13 mouse cellular contexts compared by ENCODE assay signal in the genomic region with DNA sequence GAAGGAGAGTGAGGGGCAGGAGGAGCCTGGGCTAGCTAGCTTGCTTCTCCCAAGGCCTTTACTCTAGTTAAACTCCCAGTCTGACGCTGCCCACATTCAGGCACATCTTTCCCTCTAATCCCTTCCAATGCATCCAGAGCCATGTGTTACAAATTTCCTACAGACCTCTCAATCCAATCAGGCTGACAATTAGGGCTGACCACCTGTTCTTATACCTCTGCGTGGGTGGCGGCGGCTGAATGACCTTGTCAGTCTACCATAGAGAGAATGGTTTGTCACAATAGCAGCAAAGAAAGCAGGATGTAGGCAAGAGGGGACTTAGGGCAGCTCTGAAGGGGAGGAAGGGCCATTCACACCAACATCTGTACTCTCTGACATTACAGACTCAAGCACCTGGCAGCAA. TPM values are rescaled to one million over a fixed set of nuclear protein-coding genes. Genes with fewer than 3 reads are reported as not detected.
DNase-seq lines count a peak whose midpoint lies in the region; ATAC-seq lines count a peak whose summit lies in the region.
"Had no signal": no experiment of that assay in that cellular context is flagged by ENCODE, and none has a peak within 500 bp of the region (broad histone marks: within the 10 kb centered on the region; RNA-seq: fewer than 3 reads in every experiment).

No protein-coding gene starts in this region.

- no peaks in the 10 kb centered on the region for H3K9me3 ChIP-seq in heart, embryonic 12.5 days (replicated peaks)
- H3K9me3 ChIP-seq in megakaryocyte, embryonic 14.5 days, result no peaks in the 10 kb centered on the region
- H3K9me3 ChIP-seq in embryonic facial prominence, embryonic 11.5 days (replicated peaks; ENCODE audit: control insufficient read depth, low read length), result no peaks in the 10 kb centered on the region
- H3K9me3 ChIP-seq in midbrain, embryonic 11.5 days (ENCODE audit: control insufficient read depth, low read length), result no peaks in the 10 kb centered on the region
- H3K9me3 ChIP-seq in forebrain, embryonic 11.5 days (ENCODE audit: control insufficient read depth, low read length), result no peaks in the 10 kb centered on the region

- 76% methylated on average over 4 of the region's 4 CpGs for WGBS in heart, embryonic 12.5 days
- 50% methylated on average over 4 of the region's 4 CpGs for WGBS in embryonic facial prominence, embryonic 11.5 days
- 70% methylated on average over 4 of the region's 4 CpGs for WGBS in midbrain, embryonic 11.5 days
- WGBS in forebrain, embryonic 11.5 days, result 54% methylated on average over 4 of the region's 4 CpGs

- no peak overlapping the region for H3K9ac ChIP-seq in heart, embryonic 12.5 days
- H3K9ac ChIP-seq in embryonic facial prominence, embryonic 11.5 days (replicated peaks; ENCODE audit: low read length), result no peak overlapping the region
- no peak overlapping the region for H3K9ac ChIP-seq in midbrain, embryonic 11.5 days (ENCODE audit: low read length)
- no peak overlapping the region for H3K9ac ChIP-seq in forebrain, embryonic 11.5 days (ENCODE audit: low read length)

- no peak for ATAC-seq in heart, embryonic 12.5 days (ENCODE audit: insufficient number of reproducible peaks, low FRiP score)
- ATAC-seq in megakaryocyte, adult 5-6 weeks (ENCODE audit: poor library complexity, severe bottlenecking), result no peak
- no peak for ATAC-seq in embryonic facial prominence, embryonic 11.5 days (replicated peaks; ENCODE audit: insufficient number of reproducible peaks, low FRiP score, low TSS enrichment, low read depth)
- no peak for ATAC-seq in midbrain, embryonic 11.5 days (ENCODE audit: low FRiP score)
- ATAC-seq in forebrain, embryonic 11.5 days (replicated peaks; ENCODE audit: low FRiP score), result no peak
- ATAC-seq: activated CD4-positive, CD25-positive, alpha-beta regulatory T cell, adult 4 months had no signal

- H3K36me3 ChIP-seq in heart, embryonic 12.5 days, result peaks cover 48% of the 10 kb centered on the region
- H3K36me3 ChIP-seq in megakaryocyte, embryonic 14.5 days (replicated peaks; ENCODE audit: low read length), result peaks cover 78% of the 10 kb centered on the region
- no peaks in the 10 kb centered on the region for H3K36me3 ChIP-seq in embryonic facial prominence, embryonic 11.5 days (replicated peaks; ENCODE audit: control insufficient read depth, insufficient read depth, low read depth, low read length)
- H3K36me3 ChIP-seq in midbrain, embryonic 11.5 days (ENCODE audit: control insufficient read depth, insufficient read depth, low read length), result no peaks in the 10 kb centered on the region
- no peaks in the 10 kb centered on the region for H3K36me3 ChIP-seq in forebrain, embryonic 11.5 days (ENCODE audit: control insufficient read depth, insufficient read depth, low read length)

- intact Hi-C loops in heart, postnatal 14 days (cut with DNase I), result no loop called here

- H3K4me1 ChIP-seq in heart, embryonic 12.5 days (replicated peaks), result peaks cover 27% of the 10 kb centered on the region
- peaks cover 49% of the 10 kb centered on the region for H3K4me1 ChIP-seq in megakaryocyte, embryonic 14.5 days
- H3K4me1 ChIP-seq in embryonic facial prominence, embryonic 11.5 days (ENCODE audit: control insufficient read depth, insufficient read depth, low read length), result no peaks in the 10 kb centered on the region
- no peaks in the 10 kb centered on the region; the same call in 1 of the 2 replicates for H3K4me1 ChIP-seq in midbrain, embryonic 11.5 days (ENCODE audit: control insufficient read depth, insufficient read depth, low read length)
- no peaks in the 10 kb centered on the region for H3K4me1 ChIP-seq in forebrain, embryonic 11.5 days (replicated peaks; ENCODE audit: control insufficient read depth, insufficient read depth, low read length)

- H3K27ac ChIP-seq in heart, embryonic 12.5 days (ENCODE audit: poor library complexity, severe bottlenecking), result peak overlapping the region; percentile 13
- H3K27ac ChIP-seq in embryonic facial prominence, embryonic 11.5 days (replicated peaks; ENCODE audit: low read depth, low read length), result no peak overlapping the region
- H3K27ac ChIP-seq in midbrain, embryonic 11.5 days (ENCODE audit: low read depth, low read length), result no peak overlapping the region
- H3K27ac ChIP-seq in forebrain, embryonic 11.5 days (ENCODE audit: low read depth, low read length), result no peak overlapping the region

- H3K27me3 ChIP-seq in heart, embryonic 12.5 days (replicated peaks), result no peaks in the 10 kb centered on the region
- H3K27me3 ChIP-seq in megakaryocyte, embryonic 14.5 days (replicated peaks), result no peaks in the 10 kb centered on the region
- H3K27me3 ChIP-seq in embryonic facial prominence, embryonic 11.5 days (ENCODE audit: control insufficient read depth, insufficient read depth, low read length), result no peaks in the 10 kb centered on the region
- no peaks in the 10 kb centered on the region for H3K27me3 ChIP-seq in midbrain, embryonic 11.5 days (ENCODE audit: control insufficient read depth, insufficient read depth, low read length)
- peaks cover 2% of the 10 kb centered on the region; the same call in 1 of the 2 replicates for H3K27me3 ChIP-seq in forebrain, embryonic 11.5 days (ENCODE audit: control insufficient read depth, insufficient read depth, low read length)

- DNase-seq in heart, postnatal 14 days, result no peak
- DNase-seq in embryonic facial prominence, embryonic 11.5 days (ENCODE audit: low spot score), result peak; percentile 29
- no peak for DNase-seq in midbrain, embryonic 11.5 days (ENCODE audit: low spot score, missing footprints)
- DNase-seq in forebrain, embryonic 11.5 days (ENCODE audit: low spot score), result no peak
- DNase-seq: cerebellum, postnatal 36 days; heart, adult 18-20 months; kidney, postnatal 25 days; layer of hippocampus, postnatal 36 days; lung, adult 18-20 months had no signal

- no peak overlapping the region for H3K4me2 ChIP-seq in heart, embryonic 12.5 days
- H3K4me2 ChIP-seq in embryonic facial prominence, embryonic 11.5 days (ENCODE audit: low read depth, low read length), result no peak overlapping the region
- no peak overlapping the region for H3K4me2 ChIP-seq in midbrain, embryonic 11.5 days
- H3K4me2 ChIP-seq in forebrain, embryonic 11.5 days (ENCODE audit: low read depth, low read length, severe bottlenecking), result no peak overlapping the region

- H3K4me3 ChIP-seq in heart, embryonic 12.5 days, result no peak overlapping the region
- peak overlapping the region; percentile 13 for H3K4me3 ChIP-seq in megakaryocyte, embryonic 14.5 days (replicated peaks)
- H3K4me3 ChIP-seq in embryonic facial prominence, embryonic 11.5 days (ENCODE audit: low read depth, low read length), result no peak overlapping the region
- H3K4me3 ChIP-seq in midbrain, embryonic 11.5 days (ENCODE audit: low read depth, low read length), result no peak overlapping the region
- no peak overlapping the region for H3K4me3 ChIP-seq in forebrain, embryonic 11.5 days (ENCODE audit: low read depth, low read length)

RNA-seq across cellular contexts. Expression of gene Rasa2, which starts 59.0 kb away (rescaled TPM):
- 16.1 and 17.6 TPM in 2 replicates for polyA plus RNA-seq in heart, embryonic 12.5 days (2016; fragmentation: Nextera tagmentation; extraction: Ambion mirVana)
- total RNA-seq in heart, postnatal 14 days (2021), result 1 to 10 TPM; 8.5 to 8.9 TPM
- polyA plus RNA-seq in megakaryocyte, embryonic 14.5 days (2012; ENCODE audit: insufficient read depth, low replicate concordance), result 0.38 TPM in 1 of 2 replicates, not detected in the other
- 14.5 and 16.9 TPM in 2 replicates for total RNA-seq in megakaryocyte, adult 5-6 weeks (2015)
- 12.2 and 15.2 TPM in 2 replicates for total RNA-seq in megakaryocyte, adult 5-6 weeks (2017)
- 17.2 and 18.3 TPM in 2 replicates for polyA plus RNA-seq in embryonic facial prominence, embryonic 11.5 days (2014; fragmentation: Nextera tagmentation; extraction: Ambion mirVana)
- 14.0 and 15.1 TPM in 2 replicates for polyA plus RNA-seq in midbrain, embryonic 11.5 days (2014; fragmentation: Nextera tagmentation; extraction: Ambion mirVana)
- polyA plus RNA-seq in forebrain, embryonic 11.5 days (2014; fragmentation: Nextera tagmentation; extraction: Ambion mirVana), result 15.8 and 16.9 TPM in 2 replicates

Comparison
In these comparisons a context has a peak if more than half of its experiments do, and no peak if none do; other contexts are left out.
1. RNA of gene Rasa2, which starts 59.0 kb away (polyA plus RNA-seq): 17.2 to 18.3 TPM in embryonic facial prominence, embryonic 11.5 days, 16.1 to 17.6 TPM in heart, embryonic 12.5 days, 15.8 to 16.9 TPM in forebrain, embryonic 11.5 days and 14.0 to 15.1 TPM in midbrain, embryonic 11.5 days; 0.38 TPM in megakaryocyte, embryonic 14.5 days; every median in the first group is over 10 times any median in the second.